Mouse (Mus musculus) liver, embryonic 14.5 days (tissue): ENCODE results near the gene 2810408A11Rik. TPM values are rescaled to one million over a fixed set of nuclear protein-coding genes. Genes with fewer than 3 reads are reported as not detected.
A peak's percentile ranks its signal among the peaks of the same experiment; 100 is the strongest.

Experiments
- ATAC-seq: fragments of 200-750 bp; cut with Nextera tagmentation; 2 replicates; pipeline ENCODE4 v1.8.0; 2017; ENCODE audit warnings: moderate number of reproducible peaks, mild to moderate bottlenecking, moderate library complexity; ENCODE audit not compliant: insufficient read depth
- DNase-seq, 3 experiments: peaks; one replicate each; pipeline ENCODE4 v3.0.0-alpha.2; 2012 to 2013; ENCODE audit warnings: low read depth in 3 of 3, low spot score in 3 of 3
- H3K27ac ChIP-seq: fragments of 300-500 bp; sonication (generic); 2 replicates; pipeline ENCODE4 v1.5.1; 2014; ENCODE audit warnings: moderate library complexity, mild to moderate bottlenecking, control low read depth, inconsistent platforms
- H3K27me3 ChIP-seq: fragments of 300-500 bp; sonication (generic); 2 replicates; pipeline ENCODE4 v1.6.1; 2014; ENCODE audit warnings: mild to moderate bottlenecking, low read length, moderate library complexity; ENCODE audit not compliant: control insufficient read depth, insufficient read depth
- H3K36me3 ChIP-seq: fragments of 300-500 bp; sonication (generic); replicated peaks from 2 replicates; pipeline ENCODE4 v1.6.1; 2014; ENCODE audit warnings: low read depth; ENCODE audit not compliant: control insufficient read depth, insufficient read depth
- H3K4me1 ChIP-seq, 2 experiments: fragments of 200-500 bp in 1 of 2; fragments of 300-500 bp in 1 of 2; sonication (generic) in 1 of 2; replicated peaks; 2 replicates each; pipeline ENCODE4 v1.6.1; 2012 to 2014; ENCODE audit warnings: antibody characterized with exemption in 1 of 2, inconsistent platforms in 1 of 2, low read length in 1 of 2; ENCODE audit not compliant: control insufficient read depth in 2 of 2, insufficient read depth in 2 of 2
- H3K4me2 ChIP-seq: fragments of 300-500 bp; sonication (generic); 2 replicates; pipeline ENCODE4 v1.6.1; 2014; ENCODE audit warnings: low read depth, mild to moderate bottlenecking, control low read depth, moderate library complexity
- H3K4me3 ChIP-seq, 2 experiments: fragments of 200-500 bp in 1 of 2; fragments of 300-500 bp in 1 of 2; sonication (generic) in 1 of 2; 2 replicates each; pipeline ENCODE4 v1.5.1; 2012 to 2014; ENCODE audit warnings: low read depth in 2 of 2, low read length in 2 of 2, mild to moderate bottlenecking in 2 of 2, control low read depth in 1 of 2, inconsistent platforms in 1 of 2, moderate library complexity in 1 of 2; ENCODE audit not compliant: insufficient read depth in 1 of 2
- H3K9ac ChIP-seq: fragments of 300-500 bp; sonication (generic); replicated peaks from 2 replicates; pipeline ENCODE4 v1.6.1; 2014; ENCODE audit warnings: mild to moderate bottlenecking, control low read depth, moderate library complexity
- H3K9me3 ChIP-seq: fragments of 300-500 bp; sonication (generic); 2 replicates; pipeline ENCODE4 v1.6.1; 2016; ENCODE audit warnings: low read length, mixed read lengths; ENCODE audit not compliant: control insufficient read depth
- CTCF ChIP-seq: IDR thresholded peaks from 2 replicates; pipeline ENCODE4 v1.5.1; 2016; ENCODE audit warnings: antibody characterized with exemption, low read depth, control low read depth
- EP300 ChIP-seq: IDR thresholded peaks from 2 replicates; pipeline ENCODE4 v1.6.1; 2016; ENCODE audit warnings: antibody characterized with exemption, low read depth
- WGBS: fragments of 180-500 bp; shearing (Covaris S2); extraction: QIAGEN DNeasy Blood & Tissue Kit; methylation state at CpG from one replicate; pipeline ENCODE4 v1.1.7; 2014; ENCODE audit not compliant: insufficient replicate concordance; 5-methylcytosine and 5-hydroxymethylcytosine counted together
- polyA plus RNA-seq, 2 experiments: library from polyadenylated mRNA; depleted of rRNA in 1 of 2; stranded (reverse) in 1 of 2; unstranded in 1 of 2; fragments of >200 nt; fragmentation: Nextera tagmentation in 1 of 2; extraction: Ambion mirVana in 1 of 2; gene quantifications; 2 replicates each; pipeline versions ENCODE4 v1.2.1 to v1.2.3; 2012 to 2014

Gene 2810408A11Rik
- polyA plus RNA-seq, 2 experiments, result 0.48 to 0.93 TPM

GRCm38 (mm10) chr11:69915667-69916627 is 15.2 kb upstream of the 2810408A11Rik start:
- H3K4me1 ChIP-seq, result peaks cover 36 to 51% of the 10 kb centered on the region in 2 experiments
- TF ChIP-seq CTCF (peak; percentile 63), EP300 (peak; percentile 92)
- H3K27me3 ChIP-seq, result no peaks in the 10 kb centered on the region
- no peaks in the 10 kb centered on the region for H3K9me3 ChIP-seq
- H3K36me3 ChIP-seq, result peaks cover 61% of the 10 kb centered on the region
- H3K27ac ChIP-seq, result peak overlapping the region; percentile 95
- 13% methylated on average over 5 of the region's 5 CpGs for WGBS
- ATAC-seq (peak; percentile 58), DNase-seq (peak; percentile 82 to 90 (median 87))
- H3K4me3 ChIP-seq, result peak overlapping the region; percentile 82 to 90
- H3K9ac ChIP-seq, result peak overlapping the region; percentile 92
- H3K4me2 ChIP-seq, result peak overlapping the region; percentile 100

GRCm38 (mm10) chr11:69914917-69915430 is 14.2 kb upstream of the 2810408A11Rik start:
- no peaks in the 10 kb centered on the region for H3K9me3 ChIP-seq
- H3K27me3 ChIP-seq, result no peaks in the 10 kb centered on the region
- H3K9ac ChIP-seq, result peak overlapping the region; percentile 92
- peaks cover 36 to 51% of the 10 kb centered on the region in 2 experiments for H3K4me1 ChIP-seq
- H3K36me3 ChIP-seq, result peaks cover 69% of the 10 kb centered on the region
- TF ChIP-seq CTCF (no peak), EP300 (no peak)
- peak overlapping the region; percentile 95 for H3K27ac ChIP-seq
- peak overlapping the region; percentile 82 to 90 for H3K4me3 ChIP-seq
- peak overlapping the region; percentile 100 for H3K4me2 ChIP-seq
- DNase-seq (no peak), ATAC-seq (no peak)
- WGBS, result 18% methylated on average over 9 of the region's 9 CpGs

GRCm38 (mm10) chr11:69914372-69914764 is 13.6 kb upstream of the 2810408A11Rik start:
- DNase-seq, result peak in 1 of 3 experiments; percentile 55
- 2% methylated on average over 17 of the region's 17 CpGs for WGBS
- peak overlapping the region; percentile 100 for H3K4me2 ChIP-seq
- H3K9me3 ChIP-seq, result no peaks in the 10 kb centered on the region
- ATAC-seq, result no peak
- peaks cover 36 to 50% of the 10 kb centered on the region in 2 experiments for H3K4me1 ChIP-seq
- TF ChIP-seq EP300 (no peak), CTCF (no peak)
- H3K36me3 ChIP-seq, result peaks cover 72% of the 10 kb centered on the region
- peak overlapping the region; percentile 95 for H3K27ac ChIP-seq
- peak overlapping the region; percentile 92 for H3K9ac ChIP-seq
- no peaks in the 10 kb centered on the region for H3K27me3 ChIP-seq
- H3K4me3 ChIP-seq, result peak overlapping the region; percentile 82 to 90

DNA sequence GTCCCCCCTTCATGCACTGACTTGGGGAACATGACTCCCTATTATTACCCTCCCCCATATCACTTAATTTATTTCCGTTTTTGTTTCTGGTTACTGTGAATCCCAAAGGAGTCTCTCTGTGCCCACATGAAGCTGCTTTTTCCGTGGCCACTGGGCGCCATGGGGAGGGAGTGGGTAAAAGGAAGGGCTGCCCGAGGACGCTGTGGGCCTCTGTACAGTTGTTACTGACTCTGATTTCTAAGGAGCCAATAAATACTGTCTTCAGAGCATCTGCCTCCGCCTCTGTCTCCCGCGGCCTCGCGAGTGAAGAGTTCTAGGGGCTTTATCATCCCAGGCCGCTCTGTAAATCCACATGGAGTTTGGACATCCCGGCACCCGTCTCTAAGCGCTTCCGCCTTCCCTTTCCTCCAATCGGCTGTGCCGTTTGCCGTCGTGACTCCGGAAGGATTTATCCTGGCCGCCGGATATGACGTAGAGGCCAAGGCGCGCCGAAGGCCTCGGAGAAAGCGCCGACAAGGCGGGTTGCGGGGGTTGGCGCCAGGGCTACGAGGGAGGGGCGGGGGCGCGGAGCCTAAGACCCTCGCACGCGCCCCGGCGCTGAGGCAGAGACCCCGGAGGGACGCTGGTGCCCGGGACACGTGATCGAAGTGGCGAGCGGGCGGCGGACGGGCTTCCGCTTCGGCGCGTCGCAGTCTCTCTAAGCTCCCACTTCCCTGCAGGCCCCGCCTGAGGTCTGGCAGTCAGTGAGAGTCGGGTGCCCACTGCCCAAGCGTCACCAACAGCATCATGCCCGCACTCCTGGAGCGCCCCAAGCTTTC is 13.0 kb upstream of the 2810408A11Rik start, which contains the start of gene Gps2:
Gps2 (plus strand) TSS at position 335 of the 818 bp plus-strand sequence.
- DNase-seq (peak; percentile 90 to 92 (median 92)), ATAC-seq (peak; percentile 75)
- Histone ChIP-seq H3K9me3 (no peaks in the 10 kb centered on the region), H3K4me1 (peaks cover 30 to 44% of the 10 kb centered on the region in 2 experiments), H3K36me3 (peaks cover 72% of the 10 kb centered on the region), H3K27me3 (no peaks in the 10 kb centered on the region), H3K9ac (peak within 1 kb of the TSS; percentile 92), H3K4me2 (peak within 1 kb of the TSS; percentile 100), H3K4me3 (peak within 1 kb of the TSS; percentile 82 to 90), H3K27ac (peak within 1 kb of the TSS; percentile 95)
- TF ChIP-seq CTCF (no peak; the same call in 1 of the 2 replicates), EP300 (peak; percentile 49; the same call in 1 of the 2 replicates)
- 1% methylated on average over 61 of the region's 61 CpGs for WGBS
